Mouse (Mus musculus) embryonic fibroblast, embryonic 13.5 days (primary cell): ENCODE results near the gene Ncln.

Source experiments
- CTCF ChIP-seq: IDR thresholded peaks from 2 replicates; pipeline ENCODE4 v1.5.1; 2011; ENCODE audit warnings: mild to moderate bottlenecking, control low read depth, low read length, moderate library complexity, borderline replicate concordance; ENCODE audit not compliant: insufficient read depth
- POLR2A ChIP-seq: IDR thresholded peaks from 2 replicates; pipeline ENCODE4 v1.6.1; 2011; ENCODE audit warnings: low read depth, mild to moderate bottlenecking, control low read depth, low read length, moderate library complexity

DNA sequence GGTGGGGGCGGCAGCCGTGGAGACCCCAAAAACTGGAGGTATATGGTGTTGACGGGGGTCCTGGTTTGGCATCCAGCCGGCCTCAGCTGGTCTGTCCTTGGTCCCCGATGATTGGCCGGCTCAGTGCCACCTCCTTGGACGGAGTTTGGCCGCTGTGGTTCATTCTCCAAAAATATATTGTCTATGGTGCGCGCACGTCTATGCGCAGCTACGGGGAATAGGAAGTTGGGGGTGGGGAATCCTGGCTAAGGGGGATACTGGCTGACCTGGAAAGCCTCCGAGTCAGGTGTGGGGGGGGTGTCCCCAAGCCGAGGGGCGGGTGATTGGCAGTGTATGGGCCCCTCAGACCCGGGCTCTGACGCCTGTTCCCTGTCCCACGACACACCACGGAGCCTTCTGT is 35.7 kb downstream of the Ncln start:
- TF ChIP-seq CTCF (no peak), POLR2A (no peak)
